Mouse (Mus musculus) megakaryocyte, embryonic 14.5 days (primary cell): ENCODE data around the gene Gm21974.

Experiments used
- FLI1 ChIP-seq: IDR thresholded peaks from 2 replicates; pipeline ENCODE4 v1.6.1; 2012; ENCODE audit warnings: low read length, inconsistent platforms, mixed read lengths
- GATA1 ChIP-seq: IDR thresholded peaks from 3 replicates; pipeline ENCODE4 v1.6.1; 2012; ENCODE audit warnings: mixed read lengths, low read length, inconsistent platforms, borderline replicate concordance

DNA sequence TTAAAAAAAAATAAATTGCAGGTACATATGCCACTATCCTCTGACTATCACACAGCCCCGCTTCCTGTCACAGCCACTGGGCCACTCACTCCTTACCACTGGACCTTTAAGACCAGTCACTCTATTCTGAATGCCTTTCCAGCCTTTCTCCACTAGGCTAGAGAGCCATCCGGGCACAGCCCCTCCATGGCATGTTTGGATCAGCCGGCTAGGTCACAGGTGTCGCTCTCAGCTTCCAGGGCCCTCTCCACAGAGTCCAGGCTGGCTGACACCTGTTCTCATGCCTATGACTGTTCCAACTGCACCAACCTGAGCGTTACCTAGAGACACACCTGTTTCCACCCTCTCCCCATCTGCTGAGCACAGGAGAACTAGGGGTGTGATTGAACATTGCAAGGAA lies 33.3 kb upstream of the Gm21974 start:
- TF ChIP-seq GATA1 = no peak
- TF ChIP-seq FLI1 = no peak
